Mouse (Mus musculus): ENCODE data around the gene Gm13696. TPM values are rescaled to one million over a fixed set of nuclear protein-coding genes. Genes with fewer than 3 reads are reported as not detected.
"Not testable (repeated sequence)": the region's sequence is repeated elsewhere in the genome, so short reads cannot be mapped to it uniquely, and the experiment has no call there.

Gm13696 gene
- not detected in 2 replicates for polyA plus RNA-seq (2015; fragmentation: Nextera tagmentation; extraction: Ambion mirVana)

DNA sequence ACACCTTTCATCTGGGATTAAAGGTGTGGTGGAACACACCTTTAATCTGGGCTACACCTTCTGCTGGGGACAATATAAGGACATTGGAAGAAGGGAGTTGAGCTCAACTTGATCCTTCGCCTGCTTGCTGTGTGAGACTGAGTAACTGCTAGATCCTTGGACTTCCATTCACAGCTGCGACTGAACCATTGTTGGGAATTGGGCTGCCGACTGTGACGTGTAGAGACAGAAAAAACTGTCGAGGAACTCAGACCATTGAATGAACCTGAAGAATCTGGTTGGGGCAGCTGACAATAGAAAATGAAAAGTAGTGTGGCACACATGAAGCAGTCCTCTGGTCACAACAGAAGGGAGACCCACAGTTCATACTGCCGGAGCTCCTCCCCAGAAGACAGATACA lies at the start of gene Gm13696:
Gene Gm13696 (plus strand): TSS at position 301 of the 400 bp plus-strand sequence.
- H3K4me3 ChIP-seq (ENCODE audit: low read depth, low read length); H3K36me3 ChIP-seq (replicated peaks; ENCODE audit: insufficient read depth, low read length); DNase-seq; H3K4me2 ChIP-seq (ENCODE audit: low read depth, low read length); H3K9me3 ChIP-seq (ENCODE audit: low read length); H3K27ac ChIP-seq (ENCODE audit: low read depth); H3K4me1 ChIP-seq (ENCODE audit: insufficient read depth); H3K27me3 ChIP-seq (ENCODE audit: insufficient read depth, low read length); ATAC-seq; H3K9ac ChIP-seq (replicated peaks): not testable (repeated sequence)
- WGBS (ENCODE audit: insufficient replicate concordance): no CpG with 5 or more reads among the region's 6 CpGs

- Histone ChIP-seq H3K4me2 (ENCODE audit: low read depth, low read length) (no peak overlapping the region), H3K9me3 (ENCODE audit: low read length) (no peaks in the 10 kb centered on the region), H3K27me3 (ENCODE audit: insufficient read depth, low read length) (no peaks in the 10 kb centered on the region), H3K4me3 (ENCODE audit: low read depth, low read length) (no peak overlapping the region), H3K27ac (ENCODE audit: low read depth) (no peak overlapping the region), H3K9ac (replicated peaks) (no peak overlapping the region), H3K4me1 (ENCODE audit: insufficient read depth) (no peaks in the 10 kb centered on the region), H3K36me3 (replicated peaks; ENCODE audit: insufficient read depth, low read length) (no peaks in the 10 kb centered on the region)
- TF ChIP-seq EP300 (IDR thresholded peaks at IDR 0.05; ENCODE audit: low read depth) (no peak), CTCF (IDR thresholded peaks at IDR 0.05; ENCODE audit: low read depth) (no peak)
- no peak for ATAC-seq
- 35% methylated on average over 2 of the region's 2 CpGs for WGBS (ENCODE audit: insufficient replicate concordance)
- DNase-seq: no peak
Observed at GRCm38 (mm10) chr2:83929478-83930088, 43.3 kb upstream of the Gm13696 start.

GRCm38 (mm10) chr2:83940931-83941361 lies 32.0 kb upstream of the Gm13696 start, which contains the start of gene Zswim2:
Gene Zswim2 (minus strand): TSS chr2:83941228.
- peak; percentile 22 for DNase-seq
- Histone ChIP-seq H3K9me3 (ENCODE audit: low read length) (no peaks in the 10 kb centered on the region), H3K4me2 (ENCODE audit: low read depth, low read length) (peak within 1 kb of the TSS; percentile 55), H3K9ac (replicated peaks) (no peak within 1 kb of the TSS), H3K4me3 (ENCODE audit: low read depth, low read length) (no peak within 1 kb of the TSS), H3K27me3 (ENCODE audit: insufficient read depth, low read length) (no peaks in the 10 kb centered on the region), H3K36me3 (replicated peaks; ENCODE audit: insufficient read depth, low read length) (no peaks in the 10 kb centered on the region), H3K27ac (ENCODE audit: low read depth) (no peak within 1 kb of the TSS), H3K4me1 (ENCODE audit: insufficient read depth) (peaks cover 4% of the 10 kb centered on the region)
- peak; percentile 31; the same call in 1 of the 2 replicates for ATAC-seq
- WGBS (ENCODE audit: insufficient replicate concordance): 2% methylated on average over 20 of the region's 20 CpGs
- no peak for TF ChIP-seq EP300 (IDR thresholded peaks at IDR 0.05; ENCODE audit: low read depth)

DNA sequence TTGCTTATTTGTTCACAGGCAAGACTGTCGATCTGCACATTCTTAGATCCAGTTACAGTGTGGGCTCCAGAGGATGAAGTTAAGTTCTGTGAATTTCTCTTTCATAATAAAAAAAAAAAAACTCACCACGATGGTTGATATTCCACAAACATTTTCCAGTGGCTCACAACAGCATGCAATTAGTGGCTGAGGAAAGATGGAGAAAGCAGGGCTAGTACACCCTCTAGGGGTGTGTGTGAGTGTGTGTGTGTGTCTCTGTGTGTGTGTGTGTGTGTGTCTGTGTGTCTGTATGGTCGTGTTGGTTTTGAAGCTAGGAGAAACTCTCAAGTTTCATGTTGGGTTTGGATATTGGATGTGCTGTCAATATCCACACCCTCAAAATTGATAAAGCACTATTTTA lies 31.5 kb upstream of the Gm13696 start:
- Histone ChIP-seq H3K4me2 (ENCODE audit: low read depth, low read length) (peak overlapping the region; percentile 55), H3K36me3 (replicated peaks; ENCODE audit: insufficient read depth, low read length) (no peaks in the 10 kb centered on the region), H3K4me1 (ENCODE audit: insufficient read depth) (peaks cover 4% of the 10 kb centered on the region), H3K9ac (replicated peaks) (no peak overlapping the region), H3K9me3 (ENCODE audit: low read length) (no peaks in the 10 kb centered on the region), H3K27me3 (ENCODE audit: insufficient read depth, low read length) (no peaks in the 10 kb centered on the region), H3K4me3 (ENCODE audit: low read depth, low read length) (no peak overlapping the region), H3K27ac (ENCODE audit: low read depth) (no peak overlapping the region)
- WGBS (ENCODE audit: insufficient replicate concordance): 28% methylated on average over 3 of the region's 3 CpGs
- no peak for ATAC-seq
- DNase-seq: no peak
- TF ChIP-seq CTCF (IDR thresholded peaks at IDR 0.05; ENCODE audit: low read depth) (no peak), EP300 (IDR thresholded peaks at IDR 0.05; ENCODE audit: low read depth) (no peak)

- Histone ChIP-seq H3K4me1 (ENCODE audit: insufficient read depth) (peaks cover 4% of the 10 kb centered on the region), H3K4me3 (ENCODE audit: low read depth, low read length) (no peak overlapping the region), H3K4me2 (ENCODE audit: low read depth, low read length) (no peak overlapping the region), H3K36me3 (replicated peaks; ENCODE audit: insufficient read depth, low read length) (no peaks in the 10 kb centered on the region), H3K9me3 (ENCODE audit: low read length) (no peaks in the 10 kb centered on the region), H3K27me3 (ENCODE audit: insufficient read depth, low read length) (no peaks in the 10 kb centered on the region), H3K9ac (replicated peaks) (no peak overlapping the region), H3K27ac (ENCODE audit: low read depth) (no peak overlapping the region)
- TF ChIP-seq CTCF (IDR thresholded peaks at IDR 0.05; ENCODE audit: low read depth) (no peak), EP300 (IDR thresholded peaks at IDR 0.05; ENCODE audit: low read depth) (no peak)
- ATAC-seq: no peak
- WGBS (ENCODE audit: insufficient replicate concordance): 25% methylated on average over 4 of the region's 4 CpGs
- DNase-seq: no peak
Observed at GRCm38 (mm10) chr2:83941792-83942191, 31.1 kb upstream of the Gm13696 start.

DNA sequence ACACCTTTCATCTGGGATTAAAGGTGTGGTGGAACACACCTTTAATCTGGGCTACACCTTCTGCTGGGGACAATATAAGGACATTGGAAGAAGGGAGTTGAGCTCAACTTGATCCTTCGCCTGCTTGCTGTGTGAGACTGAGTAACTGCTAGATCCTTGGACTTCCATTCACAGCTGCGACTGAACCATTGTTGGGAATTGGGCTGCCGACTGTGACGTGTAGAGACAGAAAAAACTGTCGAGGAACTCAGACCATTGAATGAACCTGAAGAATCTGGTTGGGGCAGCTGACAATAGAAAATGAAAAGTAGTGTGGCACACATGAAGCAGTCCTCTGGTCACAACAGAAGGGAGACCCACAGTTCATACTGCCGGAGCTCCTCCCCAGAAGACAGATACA lies 17.5 kb upstream of the Gm13696 start, which contains the start of gene Gm13698:
Gene Gm13698 (plus strand): TSS at position 301 of the 400 bp plus-strand sequence.
- H3K4me3 ChIP-seq (ENCODE audit: low read depth, low read length); H3K27me3 ChIP-seq (ENCODE audit: insufficient read depth, low read length); H3K36me3 ChIP-seq (replicated peaks; ENCODE audit: insufficient read depth, low read length); H3K9me3 ChIP-seq (ENCODE audit: low read length); H3K4me1 ChIP-seq (ENCODE audit: insufficient read depth); H3K27ac ChIP-seq (ENCODE audit: low read depth); DNase-seq; ATAC-seq; H3K9ac ChIP-seq (replicated peaks); H3K4me2 ChIP-seq (ENCODE audit: low read depth, low read length): not testable (repeated sequence)
- no CpG with 5 or more reads among the region's 6 CpGs for WGBS (ENCODE audit: insufficient replicate concordance)

- not testable (repeated sequence) for H3K9ac ChIP-seq (replicated peaks); H3K4me3 ChIP-seq (ENCODE audit: low read depth, low read length); H3K27ac ChIP-seq (ENCODE audit: low read depth); H3K4me1 ChIP-seq (ENCODE audit: insufficient read depth); H3K9me3 ChIP-seq (ENCODE audit: low read length); H3K27me3 ChIP-seq (ENCODE audit: insufficient read depth, low read length); H3K4me2 ChIP-seq (ENCODE audit: low read depth, low read length); DNase-seq; H3K36me3 ChIP-seq (replicated peaks; ENCODE audit: insufficient read depth, low read length); ATAC-seq
- no CpG with 5 or more reads among the region's 6 CpGs for WGBS (ENCODE audit: insufficient replicate concordance)
Observed at GRCm38 (mm10) chr2:83961203-83961602, 11.7 kb upstream of the Gm13696 start, which contains the start of gene Gm13693. Gene Gm13693 (plus strand): TSS chr2:83961503.

GRCm38 (mm10) chr2:83967013-83967412 lies 5.9 kb upstream of the Gm13696 start, which contains the start of gene Gm13695:
Gene Gm13695 (plus strand): TSS chr2:83967313.
- not testable (repeated sequence) for ATAC-seq; H3K9ac ChIP-seq (replicated peaks); H3K27me3 ChIP-seq (ENCODE audit: insufficient read depth, low read length); H3K4me1 ChIP-seq (ENCODE audit: insufficient read depth); H3K4me2 ChIP-seq (ENCODE audit: low read depth, low read length); H3K4me3 ChIP-seq (ENCODE audit: low read depth, low read length); H3K27ac ChIP-seq (ENCODE audit: low read depth); H3K9me3 ChIP-seq (ENCODE audit: low read length); DNase-seq; H3K36me3 ChIP-seq (replicated peaks; ENCODE audit: insufficient read depth, low read length)
- WGBS (ENCODE audit: insufficient replicate concordance): no CpG with 5 or more reads among the region's 6 CpGs

GRCm38 (mm10) chr2:83978633-83979032 lies 5.7 kb downstream of the Gm13696 start, which contains the start of gene Gm13694:
Gene Gm13694 (plus strand): TSS chr2:83978933.
- not testable (repeated sequence) for H3K4me3 ChIP-seq (ENCODE audit: low read depth, low read length); H3K36me3 ChIP-seq (replicated peaks; ENCODE audit: insufficient read depth, low read length); DNase-seq; H3K4me1 ChIP-seq (ENCODE audit: insufficient read depth); H3K27ac ChIP-seq (ENCODE audit: low read depth); H3K9ac ChIP-seq (replicated peaks); H3K27me3 ChIP-seq (ENCODE audit: insufficient read depth, low read length); H3K9me3 ChIP-seq (ENCODE audit: low read length); ATAC-seq; H3K4me2 ChIP-seq (ENCODE audit: low read depth, low read length)
- whole genome bisulfite sequencing (ENCODE audit: insufficient replicate concordance): no CpG with 5 or more reads among the region's 6 CpGs
